Mouse (Mus musculus): ENCODE measurements around the gene Col18a1.

GRCm38 (mm10) chr10:77119437-77119836 lies 46.9 kb downstream of the Col18a1 start:
- TF ChIP-seq POLR2A (IDR thresholded peaks at IDR 0.05; ENCODE audit: low read depth, low read length) = no peak
- TF ChIP-seq CTCF (IDR thresholded peaks at IDR 0.05; ENCODE audit: borderline replicate concordance, insufficient read depth, low read length) = no peak

Data from embryonic fibroblast, embryonic 13.5 days (primary cell).